Mouse (Mus musculus) embryonic fibroblast, embryonic 13.5 days (primary cell): ENCODE results near the gene Cbwd1. TPM values are rescaled to one million over a fixed set of nuclear protein-coding genes. Genes with fewer than 3 reads are reported as not detected.

Experiments
- H3K27ac ChIP-seq: 2 replicates; pipeline ENCODE4 v1.5.1; 2012; ENCODE audit warnings: low read length, control low read depth, inconsistent platforms; ENCODE audit not compliant: insufficient read depth
- H3K4me1 ChIP-seq: 2 replicates; pipeline ENCODE4 v1.6.1; 2011; ENCODE audit warnings: low read length; ENCODE audit not compliant: control insufficient read depth, insufficient read depth
- H3K4me3 ChIP-seq: 2 replicates; pipeline ENCODE4 v1.5.1; 2011; ENCODE audit warnings: mild to moderate bottlenecking, control low read depth, low read length; ENCODE audit not compliant: insufficient read depth
- CTCF ChIP-seq: IDR thresholded peaks from 2 replicates; pipeline ENCODE4 v1.5.1; 2011; ENCODE audit warnings: mild to moderate bottlenecking, control low read depth, low read length, moderate library complexity, borderline replicate concordance; ENCODE audit not compliant: insufficient read depth
- POLR2A ChIP-seq: IDR thresholded peaks from 2 replicates; pipeline ENCODE4 v1.6.1; 2011; ENCODE audit warnings: low read depth, mild to moderate bottlenecking, control low read depth, low read length, moderate library complexity
- polyA plus RNA-seq: library from polyadenylated mRNA; stranded (reverse); fragments of >200 nt; gene quantifications from 2 replicates; pipeline ENCODE4 v1.2.4, GENCODE M21; 2011; ENCODE audit warnings: low read depth; ENCODE audit not compliant: missing spikeins, insufficient read length

The Cbwd1 gene
- polyA plus RNA-seq, 1 experiment = 17.6 TPM

- Histone ChIP-seq H3K27ac (no peak overlapping the region), H3K4me1 (no peaks in the 10 kb centered on the region), H3K4me3 (no peak overlapping the region)
- no peak for TF ChIP-seq CTCF
- no peak for TF ChIP-seq POLR2A
Measured at GRCm38 (mm10) chr19:24929041-24929440, 32.4 kb downstream of the Cbwd1 start.

- Histone ChIP-seq H3K4me3 (no peak overlapping the region), H3K4me1 (no peaks in the 10 kb centered on the region), H3K27ac (no peak overlapping the region)
- TF ChIP-seq POLR2A (no peak), CTCF (no peak)
Measured at GRCm38 (mm10) chr19:24920866-24921265, 40.5 kb downstream of the Cbwd1 start.

GRCm38 (mm10) chr19:24908385-24909155 lies 52.8 kb downstream of the Cbwd1 start:
- Histone ChIP-seq H3K27ac (no peak overlapping the region), H3K4me3 (no peak overlapping the region), H3K4me1 (no peaks in the 10 kb centered on the region)
- TF ChIP-seq POLR2A (no peak), CTCF (no peak)

GRCm38 (mm10) chr19:24907655-24908054 lies 53.8 kb downstream of the Cbwd1 start:
- H3K27ac ChIP-seq = no peak overlapping the region
- no peak overlapping the region for H3K4me3 ChIP-seq
- H3K4me1 ChIP-seq = no peaks in the 10 kb centered on the region
- TF ChIP-seq POLR2A (no peak), CTCF (no peak)

GRCm38 (mm10) chr19:24902821-24903220 lies 58.6 kb downstream of the Cbwd1 start:
- no peak overlapping the region for H3K4me3 ChIP-seq
- H3K4me1 ChIP-seq = no peaks in the 10 kb centered on the region
- no peak overlapping the region for H3K27ac ChIP-seq
- TF ChIP-seq CTCF (no peak), POLR2A (no peak)

DNA sequence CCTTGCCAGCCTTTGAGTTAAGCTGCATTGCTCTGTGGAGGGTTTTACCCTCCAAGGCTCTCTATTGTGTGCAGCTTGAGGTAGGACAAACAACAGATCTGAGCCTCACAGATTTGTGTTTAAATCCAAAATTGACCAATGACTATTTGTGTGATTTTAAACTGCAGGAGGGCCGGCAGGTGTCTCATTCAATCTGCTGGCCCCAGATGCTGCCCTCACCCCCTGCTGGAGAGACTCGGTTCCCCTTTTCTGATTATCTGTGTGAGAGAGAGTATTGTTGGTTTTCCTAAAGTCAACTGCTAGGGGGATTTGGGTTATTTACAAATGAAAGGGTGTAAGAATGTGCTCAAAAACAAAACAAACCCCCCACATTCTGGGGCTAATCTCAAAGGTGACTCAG lies 59.2 kb downstream of the Cbwd1 start:
- H3K27ac ChIP-seq = no peak overlapping the region
- TF ChIP-seq CTCF (no peak), POLR2A (no peak)
- H3K4me3 ChIP-seq = no peak overlapping the region
- H3K4me1 ChIP-seq = no peaks in the 10 kb centered on the region

GRCm38 (mm10) chr19:24901666-24902065 lies 59.7 kb downstream of the Cbwd1 start:
- H3K27ac ChIP-seq = no peak overlapping the region
- TF ChIP-seq CTCF (no peak), POLR2A (no peak)
- H3K4me3 ChIP-seq = no peak overlapping the region
- H3K4me1 ChIP-seq = no peaks in the 10 kb centered on the region

DNA sequence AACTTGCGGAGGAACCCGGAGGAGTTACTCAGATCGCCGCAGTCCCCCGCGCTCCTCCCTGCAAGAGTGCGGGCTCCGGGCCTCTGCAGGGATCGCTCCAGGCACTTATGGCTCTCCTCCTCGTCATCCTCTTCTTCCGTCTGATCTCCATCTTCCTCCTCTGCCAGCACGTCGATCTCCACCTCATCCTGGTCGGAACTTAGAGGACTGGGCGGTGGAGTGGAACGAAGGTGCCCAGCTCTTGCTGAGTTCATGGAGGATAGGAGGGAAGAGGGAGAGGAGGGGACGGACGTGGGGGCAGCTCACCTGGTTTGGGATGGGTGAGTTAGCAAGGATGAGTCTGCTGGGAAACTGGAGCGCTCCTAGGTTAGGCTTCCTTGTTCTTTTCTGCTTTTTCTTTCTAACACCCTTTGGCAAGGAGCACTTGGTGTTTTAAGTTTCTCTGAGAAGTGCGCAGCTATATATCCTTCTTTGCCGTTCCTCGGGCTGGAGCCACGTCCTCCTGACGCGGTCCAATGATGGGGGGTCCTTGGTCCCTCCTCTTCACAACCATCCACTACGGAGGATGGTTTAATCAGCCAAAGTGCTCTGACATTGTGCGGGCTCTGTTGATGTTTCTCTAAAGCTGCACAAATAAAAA lies 60.7 kb downstream of the Cbwd1 start, which contains the start of gene Foxd4:
Foxd4 (minus strand) TSS at position 617 of the 640 bp plus-strand sequence.
- Histone ChIP-seq H3K27ac (no peak within 1 kb of the TSS), H3K4me3 (0 out of 2 replicates have a peak within 1 kb of the TSS, but pooled peaks have one; percentile 8), H3K4me1 (no peaks in the 10 kb centered on the region)
- TF ChIP-seq CTCF (no peak), POLR2A (no peak)

GRCm38 (mm10) chr19:24899578-24900544 lies 61.5 kb downstream of the Cbwd1 start:
- Histone ChIP-seq H3K4me1 (no peaks in the 10 kb centered on the region), H3K4me3 (0 out of 2 replicates have a peak overlapping the region, but pooled peaks have one; percentile 8), H3K27ac (no peak overlapping the region)
- TF ChIP-seq POLR2A = no peak
- no peak for TF ChIP-seq CTCF
